Comparison of ENCODE assay signal across 22 mouse cellular contexts in genomic region chr5:24404594-24405360, GRCm38 (mm10). TPM values are rescaled to one million over a fixed set of nuclear protein-coding genes. Genes with fewer than 3 reads are reported as not detected.
DNase-seq lines count a peak whose midpoint lies in the region; ATAC-seq lines count a peak whose summit lies in the region.
"Had no signal": no experiment of that assay in that cellular context is flagged by ENCODE, and none has a peak within 500 bp of the region (broad histone marks: within the 10 kb centered on the region; RNA-seq: fewer than 3 reads in every experiment).

No protein-coding gene starts in this region.

- H3K36me3 ChIP-seq in liver, embryonic 12.5 days, result peaks cover 75% of the 10 kb centered on the region

- H3K4me2 ChIP-seq in liver, embryonic 12.5 days, result no peak overlapping the region
- H3K4me2 ChIP-seq: forebrain, embryonic 12.5 days; heart, embryonic 11.5 days; hindbrain, embryonic 14.5 days had no signal

- H3K9ac ChIP-seq in liver, embryonic 12.5 days, result no peak overlapping the region
- H3K9ac ChIP-seq: forebrain, embryonic 12.5 days; hindbrain, embryonic 14.5 days had no signal

- H3K4me1 ChIP-seq in liver, embryonic 12.5 days, result peaks cover 21% of the 10 kb centered on the region
- H3K4me1 ChIP-seq: forebrain, embryonic 12.5 days had no signal

- no peaks in the 10 kb centered on the region for H3K9me3 ChIP-seq in liver, embryonic 12.5 days (replicated peaks)
- H3K9me3 ChIP-seq: forebrain, embryonic 12.5 days; megakaryocyte, embryonic 14.5 days had no signal

- 0 out of 2 replicates have a peak overlapping the region, but pooled peaks have one; percentile 3 for H3K27ac ChIP-seq in liver, embryonic 12.5 days
- H3K27ac ChIP-seq: forebrain, embryonic 12.5 days; hindbrain, embryonic 14.5 days had no signal

- H3K4me3 ChIP-seq in liver, embryonic 12.5 days, result no peak overlapping the region
- H3K4me3 ChIP-seq: forebrain, embryonic 12.5 days; megakaryocyte, embryonic 14.5 days had no signal

- WGBS in liver, embryonic 12.5 days (ENCODE audit: insufficient replicate concordance), result 55% methylated on average over 6 of the region's 6 CpGs

- peak; percentile 63 for DNase-seq in adrenal gland, adult 2 months
- no peak for DNase-seq in adrenal gland, adult 8-10 months
- DNase-seq in liver, result no peak
- DNase-seq in adipocyte (ENCODE audit: low spot score), result peak; percentile 47
- DNase-seq in lung, adult 18-20 months, result no peak
- DNase-seq in ovary, adult 18-20 months (ENCODE audit: low spot score), result no peak
- DNase-seq: adrenal gland, postnatal 10 days; cerebellum, adult 2 months; gastrocnemius, postnatal 36 days; heart, postnatal 14 days; right cerebral cortex, postnatal 25 days had no signal

- no peak for ATAC-seq in liver, embryonic 12.5 days
- peak; percentile 31 for ATAC-seq in megakaryocyte-erythroid progenitor cell, adult 5-6 weeks (replicated peaks; ENCODE audit: low FRiP score, low TSS enrichment, poor library complexity, severe bottlenecking)
- ATAC-seq: intestine, embryonic 16.5 days; lung, postnatal 0 days; midbrain, embryonic 16.5 days had no signal

- H3K27me3 ChIP-seq in liver, embryonic 12.5 days (replicated peaks), result no peaks in the 10 kb centered on the region
- H3K27me3 ChIP-seq: forebrain, embryonic 12.5 days had no signal

RNA-seq across cellular contexts. Expression of gene Asic3, which starts 8.4 kb away (rescaled TPM):
- total RNA-seq in adrenal gland, adult 2 months (2021), result under 1 TPM in 1 of 2 experiments, not detected in 1; 0.48 TPM
- polyA plus RNA-seq in adrenal gland, adult 2 months (2012; rRNA removed), result 0.74 and 1.2 TPM in 2 replicates
- total RNA-seq in adrenal gland, adult 8-10 months (2022), result under 1 TPM in 3 of 4 experiments, not detected in 1; 0.30 to 0.59 (median 0.55) TPM
- polyA plus RNA-seq in liver, embryonic 12.5 days (2016; fragmentation: Nextera tagmentation; extraction: Ambion mirVana), result not detected in 2 replicates
- 1.4 TPM in 1 of 2 replicates, not detected in the other for total RNA-seq in megakaryocyte-erythroid progenitor cell, adult 5-6 weeks (2014; fragmentation: Nextera tagmentation)
- not detected in 2 replicates for total RNA-seq in megakaryocyte-erythroid progenitor cell, adult 5-6 weeks (2017)
- total RNA-seq: left cerebral cortex, postnatal 36 days; liver, adult 2 months had no signal
- polyA plus RNA-seq: midbrain, embryonic 16.5 days had no signal

RNA-seq across cellular contexts. Expression of gene Abcb8, which starts 11.3 kb away (rescaled TPM):
- 10 to 100 TPM; 63.6 to 69.8 TPM for total RNA-seq in adrenal gland, adult 2 months (2021)
- 165 and 174 TPM in 2 replicates for polyA plus RNA-seq in adrenal gland, adult 2 months (2012; rRNA removed)
- 10 to 100 TPM; 73.5 to 97.6 (median 86.0) TPM for total RNA-seq in adrenal gland, adult 8-10 months (2022)
- polyA plus RNA-seq in liver, embryonic 12.5 days (2016; fragmentation: Nextera tagmentation; extraction: Ambion mirVana), result 32.6 and 34.1 TPM in 2 replicates
- 59.4 and 83.4 TPM in 2 replicates for total RNA-seq in megakaryocyte-erythroid progenitor cell, adult 5-6 weeks (2014; fragmentation: Nextera tagmentation)
- 8.3 and 24.8 TPM in 2 replicates for total RNA-seq in megakaryocyte-erythroid progenitor cell, adult 5-6 weeks (2017)

RNA-seq across cellular contexts. Expression of gene Atg9b, which starts 12.8 kb away (rescaled TPM):
- 1 to 10 TPM; 1.5 to 1.7 TPM for total RNA-seq in adrenal gland, adult 2 months (2021)
- 7.5 and 11.6 TPM in 2 replicates for polyA plus RNA-seq in adrenal gland, adult 2 months (2012; rRNA removed)
- total RNA-seq in adrenal gland, adult 8-10 months (2022), result 1 to 10 TPM in 1 of 4 experiments, under 1 TPM in 3; 0.55 to 1.3 (median 0.64) TPM
- polyA plus RNA-seq in liver, embryonic 12.5 days (2016; fragmentation: Nextera tagmentation; extraction: Ambion mirVana), result 0.47 and 0.93 TPM in 2 replicates
- total RNA-seq in megakaryocyte-erythroid progenitor cell, adult 5-6 weeks (2014; fragmentation: Nextera tagmentation), result 1.9 and 5.2 TPM in 2 replicates
- total RNA-seq in megakaryocyte-erythroid progenitor cell, adult 5-6 weeks (2017), result 1.1 and 7.3 TPM in 2 replicates
- total RNA-seq: gastrocnemius, postnatal 36 days had no signal

RNA-seq across cellular contexts. Expression of gene Cdk5, which starts 18.6 kb away (rescaled TPM):
- 10 to 100 TPM; 40.7 to 47.9 TPM for total RNA-seq in adrenal gland, adult 2 months (2021)
- 60.2 and 63.3 TPM in 2 replicates for polyA plus RNA-seq in adrenal gland, adult 2 months (2012; rRNA removed)
- total RNA-seq in adrenal gland, adult 8-10 months (2022), result 10 to 100 TPM; 43.2 to 66.8 (median 56.2) TPM
- 13.0 and 14.1 TPM in 2 replicates for polyA plus RNA-seq in liver, embryonic 12.5 days (2016; fragmentation: Nextera tagmentation; extraction: Ambion mirVana)
- total RNA-seq in megakaryocyte-erythroid progenitor cell, adult 5-6 weeks (2014; fragmentation: Nextera tagmentation), result 25.5 and 31.7 TPM in 2 replicates
- total RNA-seq in megakaryocyte-erythroid progenitor cell, adult 5-6 weeks (2017), result 15.0 and 26.5 TPM in 2 replicates

RNA-seq across cellular contexts. Expression of gene Slc4a2, which starts 18.9 kb away (rescaled TPM):
- total RNA-seq in adrenal gland, adult 2 months (2021), result 10 to 100 TPM; 58.4 to 63.2 TPM
- 65.9 and 74.0 TPM in 2 replicates for polyA plus RNA-seq in adrenal gland, adult 2 months (2012; rRNA removed)
- 10 to 100 TPM; 53.0 to 84.3 (median 65.6) TPM for total RNA-seq in adrenal gland, adult 8-10 months (2022)
- 16.2 and 16.6 TPM in 2 replicates for polyA plus RNA-seq in liver, embryonic 12.5 days (2016; fragmentation: Nextera tagmentation; extraction: Ambion mirVana)
- 22.8 and 24.7 TPM in 2 replicates for total RNA-seq in megakaryocyte-erythroid progenitor cell, adult 5-6 weeks (2014; fragmentation: Nextera tagmentation)
- 15.5 and 16.4 TPM in 2 replicates for total RNA-seq in megakaryocyte-erythroid progenitor cell, adult 5-6 weeks (2017)

Comparison
In these comparisons a context has a peak if more than half of its experiments do, and no peak if none do; other contexts are left out.
1. DNase-seq: peak in adrenal gland, adult 2 months (single experiment) and adipocyte (single experiment); none in adrenal gland, adult 8-10 months (single experiment), liver (single experiment), lung, adult 18-20 months (0 of 2) and ovary, adult 18-20 months (single experiment).